Mouse (Mus musculus) CH12.LX (cell line): ENCODE measurements around the gene Hist1h3e.

Source experiments
- BHLHE40 ChIP-seq: IDR thresholded peaks from 2 replicates; pipeline ENCODE4 v1.6.1; 2011; ENCODE audit warnings: mild to moderate bottlenecking, low read depth, low read length, improper control_type of control experiment
- CTCF ChIP-seq, 2 experiments: IDR thresholded peaks in 1 of 2; conservative IDR thresholded peaks in 1 of 2; 2 replicates each; pipeline ENCODE4 v1.5.1; 2011 to 2012; ENCODE audit warnings: low read depth in 2 of 2, low read length in 2 of 2, improper control_type of control experiment in 1 of 2, inconsistent platforms in 1 of 2, mild to moderate bottlenecking in 1 of 2, moderate library complexity in 1 of 2
- EP300 ChIP-seq: IDR thresholded peaks from 2 replicates; pipeline ENCODE4 v1.6.1; 2011; ENCODE audit warnings: low read length, improper control_type of control experiment
- MXI1 ChIP-seq: IDR thresholded peaks from 2 replicates; pipeline ENCODE4 v1.6.1; 2011; ENCODE audit warnings: mild to moderate bottlenecking, low read depth, low read length, improper control_type of control experiment
- POLR2A ChIP-seq: IDR thresholded peaks from 2 replicates; pipeline ENCODE4 v1.6.1; 2011; ENCODE audit warnings: low read depth, mild to moderate bottlenecking, improper control_type of control experiment, low read length
- ZC3H11A ChIP-seq: IDR thresholded peaks from 2 replicates; pipeline ENCODE4 v1.6.1; 2012; ENCODE audit warnings: low read depth, mild to moderate bottlenecking, inconsistent platforms, low read length, improper control_type of control experiment

DNA sequence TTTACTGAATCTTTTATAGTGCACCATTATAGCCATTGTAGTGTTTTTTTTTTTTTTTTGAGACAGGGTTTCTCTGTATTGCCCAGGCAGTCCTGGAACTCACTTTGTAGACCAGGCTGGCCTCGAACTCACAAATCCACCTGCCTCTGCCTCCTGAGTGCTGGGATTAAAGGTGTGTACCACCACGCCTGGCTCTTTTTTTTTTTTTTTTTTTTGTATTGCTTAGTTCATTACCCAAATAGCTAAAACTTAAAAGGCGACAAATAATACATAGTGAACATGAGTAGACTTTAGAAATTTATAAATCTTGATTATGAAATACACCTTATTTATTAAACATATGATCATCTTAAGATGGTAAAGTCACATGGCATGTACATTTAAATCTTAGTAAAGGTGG is 20.7 kb downstream of the Hist1h3e start:
- TF ChIP-seq BHLHE40 (no peak), POLR2A (no peak), MXI1 (no peak), ZC3H11A (no peak), CTCF (conservative IDR thresholded peaks at IDR 0.05 in 1 of 2, IDR thresholded peaks at IDR 0.05 in 1 of 2; ENCODE audit: low read depth in 2 of 2, low read length in 2 of 2) (no peak), EP300 (no peak)
